Mouse (Mus musculus): ENCODE measurements around the gene Eif4enif1.
"Not testable (repeated sequence)": the region's sequence is repeated elsewhere in the genome, so short reads cannot be mapped to it uniquely, and the experiment has no call there.

DNA sequence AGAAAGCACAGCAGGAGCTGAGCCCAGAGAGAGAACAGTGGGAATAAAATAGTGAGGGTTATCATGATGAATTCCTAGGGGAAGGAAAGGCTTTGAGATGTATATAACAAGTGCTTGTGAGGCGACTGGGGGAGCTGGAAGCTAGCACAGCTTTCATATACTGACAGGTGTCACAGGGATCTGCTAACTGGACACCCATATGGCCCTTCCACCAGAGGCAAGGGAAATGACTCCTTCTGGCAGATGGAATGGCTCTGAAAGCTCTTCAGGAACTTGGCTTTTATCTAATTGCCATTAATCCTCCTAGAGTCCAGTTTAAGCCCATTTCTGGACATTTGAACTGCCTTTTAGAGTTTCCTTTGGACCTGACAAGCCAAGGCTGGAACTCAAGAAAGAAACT is 20.2 kb upstream of the Eif4enif1 start:
- not testable (repeated sequence) for TF ChIP-seq POLR2A (IDR thresholded peaks at IDR 0.05; ENCODE audit: borderline replicate concordance, control insufficient read depth, low read depth, low read length); CTCF (IDR thresholded peaks at IDR 0.05; ENCODE audit: control insufficient read depth, insufficient read depth, low read length)
